Mouse (Mus musculus): ENCODE measurements at regions not wholly inside any gene's neighbourhood (a gene's known extent, or its start where the extent isn't known, plus 50 kb on each side); places are given as distances from the start of the nearest gene placed in this dataset.

GRCm38 (mm10) chr17:88116321-88116720, 51.2 kb upstream of the Fbxo11 start:
- DNase-seq (ENCODE audit: low spot score in 2 of 2): no peak

GRCm38 (mm10) chr17:88118714-88119113, 53.6 kb upstream of the Fbxo11 start:
- no peak for DNase-seq (ENCODE audit: low spot score in 2 of 2)

- DNase-seq (ENCODE audit: low spot score in 2 of 2): no peak
Measured at GRCm38 (mm10) chr17:88123711-88124110, 58.6 kb upstream of the Fbxo11 start.

- no peak for DNase-seq (ENCODE audit: low spot score in 2 of 2)
Measured at GRCm38 (mm10) chr17:88127126-88127525, 62.0 kb upstream of the Fbxo11 start.

GRCm38 (mm10) chr17:88131297-88131696, 66.2 kb upstream of the Fbxo11 start:
- no peak for DNase-seq (ENCODE audit: low spot score in 2 of 2)

DNA sequence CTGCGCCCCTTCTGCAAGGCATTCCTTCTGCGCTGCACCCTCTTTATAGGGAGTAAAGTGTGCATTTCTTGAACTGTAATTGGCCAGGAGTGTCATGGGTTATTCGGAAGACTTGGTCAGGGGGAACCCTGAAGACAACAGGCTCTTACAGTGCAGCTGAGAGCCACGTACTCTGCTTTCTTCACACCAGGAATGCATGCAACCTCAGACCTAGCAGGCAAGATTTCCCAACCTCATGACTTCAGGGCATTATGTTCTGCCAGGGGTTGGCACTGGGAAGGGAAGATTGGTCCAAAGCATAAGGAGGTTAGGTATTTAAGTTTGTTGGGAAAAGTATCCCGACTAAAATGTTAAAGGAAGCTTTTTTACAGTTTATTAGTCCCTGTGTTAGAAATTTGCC, 66.9 kb upstream of the Fbxo11 start:
- DNase-seq (ENCODE audit: low spot score in 2 of 2): no peak

DNA sequence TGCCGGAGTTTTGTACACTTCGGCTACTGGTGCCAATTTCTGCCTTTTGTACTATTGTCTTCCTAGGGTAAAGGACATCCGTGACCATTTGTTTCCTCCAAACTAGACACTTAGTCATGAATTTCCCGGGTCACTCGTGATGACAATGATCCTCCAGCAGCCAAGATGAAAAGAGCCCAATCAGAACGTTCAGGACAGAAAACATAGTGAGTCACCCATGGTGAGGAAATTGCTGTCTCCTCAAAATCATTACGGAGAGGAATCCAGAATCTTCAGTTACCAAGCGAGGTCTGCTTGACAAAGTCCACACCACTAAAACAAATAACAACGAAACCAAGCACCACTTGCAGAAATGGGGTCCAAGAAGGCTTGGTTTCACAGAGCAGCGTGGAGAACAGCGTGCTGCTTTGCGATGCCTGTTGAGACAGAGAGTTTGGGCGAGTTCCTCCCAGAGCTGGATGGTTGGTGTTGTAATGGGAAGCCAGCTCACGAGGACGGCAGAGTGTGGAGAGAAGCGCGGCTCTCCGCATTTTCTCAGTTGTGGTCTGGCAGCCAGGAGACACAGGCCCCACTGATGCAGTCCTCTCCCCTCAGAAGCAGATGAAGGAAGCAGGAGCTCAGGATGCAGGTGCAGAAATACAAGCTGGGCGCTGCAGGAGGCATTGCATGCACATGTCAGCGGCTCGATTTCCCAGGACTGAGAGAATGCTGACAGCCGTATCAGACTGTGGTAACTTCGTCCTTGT, 67.7 kb upstream of the Fbxo11 start:
- DNase-seq (ENCODE audit: low spot score in 2 of 2): no peak

- DNase-seq (ENCODE audit: low spot score in 2 of 2): no peak
Measured at GRCm38 (mm10) chr17:88134546-88134945, 69.5 kb upstream of the Fbxo11 start.

DNA sequence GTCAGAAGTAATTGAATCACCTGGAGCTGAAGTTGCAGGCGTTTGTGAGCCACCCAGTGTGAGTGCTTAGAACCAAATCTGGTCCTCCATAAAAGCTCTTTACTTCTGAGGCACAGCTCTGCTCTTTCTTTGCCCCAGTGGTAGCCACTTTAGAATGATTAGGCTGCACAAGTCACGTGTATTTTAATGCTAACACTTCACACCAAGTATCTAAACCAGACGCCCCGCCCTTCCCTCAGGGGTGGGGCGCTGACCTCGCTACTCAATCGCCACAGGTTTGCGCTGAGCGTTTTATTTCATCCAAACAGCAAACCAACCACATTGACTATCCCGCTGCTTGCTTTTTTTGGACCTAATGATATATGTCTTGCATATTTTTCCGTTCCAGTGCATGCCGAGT, 76.4 kb upstream of the Fbxo11 start:
- DNase-seq (ENCODE audit: low spot score in 2 of 2): no peak

GRCm38 (mm10) chr17:88142003-88142402, 76.9 kb upstream of the Fbxo11 start:
- DNase-seq (ENCODE audit: low spot score in 2 of 2): no peak

DNA sequence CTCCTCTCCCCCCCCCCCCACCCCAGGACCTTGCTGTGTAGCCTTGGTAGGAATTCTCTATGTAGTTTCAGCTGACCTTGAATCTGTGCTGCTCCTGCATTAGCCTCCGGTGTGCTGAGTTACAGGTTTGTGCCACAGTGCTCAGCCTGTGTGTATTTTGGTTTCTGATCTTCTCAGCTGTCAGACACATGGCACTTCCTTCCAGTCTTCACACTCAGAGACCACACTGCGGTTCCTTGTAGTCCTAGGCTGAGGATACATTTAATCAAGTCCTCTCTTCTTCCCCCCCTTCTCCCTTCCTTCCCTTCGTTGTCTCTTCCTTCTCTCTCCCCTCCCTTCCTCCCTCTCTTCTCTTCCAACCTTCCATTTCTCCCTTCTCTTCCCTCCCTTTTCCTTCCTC, 77.7 kb upstream of the Fbxo11 start:
- no peak for DNase-seq (ENCODE audit: low spot score in 2 of 2)

DNA sequence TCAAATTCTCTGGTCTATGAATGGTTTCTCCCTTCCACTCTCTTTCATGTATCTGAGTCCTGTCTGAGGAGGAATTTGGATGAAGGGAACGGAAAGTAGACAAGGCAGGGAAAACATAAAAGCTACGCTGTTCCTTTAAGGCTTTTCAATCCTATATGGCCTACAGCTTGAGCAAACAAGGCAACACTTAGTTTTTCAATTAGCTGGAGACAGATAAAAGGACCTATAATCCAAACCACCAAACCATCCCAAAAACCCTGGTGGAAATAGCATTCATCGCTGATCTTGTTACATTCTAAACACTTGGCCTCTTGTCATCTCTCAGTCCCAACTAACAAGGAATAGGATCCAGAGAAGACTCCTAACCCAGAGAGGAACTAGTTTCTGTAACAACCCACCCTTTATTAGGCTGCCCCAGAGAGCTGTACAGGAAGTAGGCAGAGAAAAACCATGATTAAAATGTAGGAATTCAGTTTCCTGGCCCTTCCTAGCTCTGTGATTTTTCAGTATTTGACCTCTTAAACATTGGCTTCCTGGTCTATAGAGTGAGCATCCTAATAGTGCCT, 78.4 kb upstream of the Fbxo11 start:
- DNase-seq (ENCODE audit: low spot score in 2 of 2): no peak

- no peak for DNase-seq (ENCODE audit: low spot score in 2 of 2)
Measured at GRCm38 (mm10) chr17:88158550-88158949, 93.5 kb upstream of the Fbxo11 start.

DNA sequence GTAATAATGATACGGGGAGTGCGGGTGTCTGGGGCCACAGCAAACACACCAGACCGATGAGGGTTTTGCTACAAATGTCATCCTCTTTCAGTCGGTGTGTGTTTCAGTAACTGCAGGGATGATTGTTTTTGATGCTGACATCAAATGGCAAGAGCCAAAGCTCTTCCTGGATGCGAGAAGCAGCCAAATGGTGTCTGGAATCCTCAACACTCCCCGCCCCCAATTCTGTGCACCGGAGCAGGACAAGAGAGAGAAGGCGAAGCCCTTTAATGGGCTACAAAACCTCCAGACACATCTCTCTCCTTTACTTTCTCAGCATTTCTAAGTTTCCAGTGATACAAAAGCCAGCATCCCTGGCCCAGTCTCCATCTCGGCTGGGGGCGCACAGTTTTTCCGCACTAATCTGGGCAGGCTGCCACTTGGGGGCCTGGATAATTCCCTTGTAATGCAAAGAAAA, 94.1 kb upstream of the Fbxo11 start:
- peak in 1 of 2 experiments; percentile 5 for DNase-seq (ENCODE audit: low spot score in 2 of 2)

- no peak for DNase-seq (ENCODE audit: low spot score in 2 of 2)
Measured at GRCm38 (mm10) chr17:88159851-88160676, 95.0 kb upstream of the Fbxo11 start.

DNA sequence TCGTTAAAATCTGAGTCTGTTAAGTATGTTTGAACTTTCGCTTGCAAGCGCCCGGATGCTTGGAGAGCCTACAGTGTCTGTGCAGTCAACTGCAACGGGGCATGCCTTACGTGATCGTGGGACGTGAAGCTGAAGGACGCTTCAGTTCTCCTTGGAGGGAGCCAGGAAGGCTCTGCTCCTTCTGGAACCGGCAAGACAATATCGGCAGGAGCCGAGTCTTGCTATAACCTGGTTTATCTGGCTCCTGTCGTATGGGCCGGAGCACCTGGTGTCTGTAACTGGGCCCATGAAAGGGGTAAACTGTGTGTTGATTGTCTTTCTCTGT, 95.5 kb upstream of the Fbxo11 start:
- DNase-seq (ENCODE audit: low spot score in 2 of 2): no peak

GRCm38 (mm10) chr17:88161766-88162165, 96.7 kb upstream of the Fbxo11 start:
- DNase-seq (ENCODE audit: low spot score in 2 of 2): no peak

GRCm38 (mm10) chr17:88164805-88165204, 99.7 kb upstream of the Fbxo11 start:
- DNase-seq (ENCODE audit: low spot score in 2 of 2): no peak

DNA sequence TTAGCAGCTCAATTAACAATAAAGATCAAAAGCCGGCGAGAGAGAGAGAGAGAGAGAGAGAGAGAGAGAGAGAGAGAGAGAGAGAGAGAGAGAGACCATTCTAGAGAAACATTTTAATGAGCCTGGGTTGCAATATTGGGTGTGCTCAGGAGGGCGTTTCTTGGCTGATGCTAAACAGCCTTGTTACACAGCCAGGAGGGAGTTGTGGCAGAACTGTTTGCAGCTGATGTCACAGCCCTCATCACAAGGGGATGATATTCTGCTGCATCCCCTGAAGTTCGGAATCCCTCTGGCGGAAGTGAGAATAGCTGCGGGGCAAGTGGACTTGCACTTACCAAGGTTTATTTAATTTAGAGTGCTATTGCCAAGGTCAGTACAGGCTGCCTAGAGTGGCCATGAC, 100.7 kb upstream of the Fbxo11 start:
- no peak for DNase-seq (ENCODE audit: low spot score in 2 of 2)

GRCm38 (mm10) chr17:88168262-88169096, 103.4 kb upstream of the Fbxo11 start:
- no peak for DNase-seq (ENCODE audit: low spot score in 2 of 2)

- no peak for DNase-seq (ENCODE audit: low spot score in 2 of 2)
Measured at GRCm38 (mm10) chr17:88171606-88172005, 106.5 kb upstream of the Fbxo11 start.

All from cerebellum, postnatal 4 days (tissue).